Comparison of ENCODE assay signal across 22 mouse cellular contexts in genomic region chr13:13969796-13970195, GRCm38 (mm10). TPM values are rescaled to one million over a fixed set of nuclear protein-coding genes. Genes with fewer than 3 reads are reported as not detected.
DNase-seq lines count a peak whose midpoint lies in the region; TF ChIP-seq lines count a peak whose summit lies in the region.
"Had no signal": no experiment of that assay in that cellular context is flagged by ENCODE, and none has a peak within 500 bp of the region (broad histone marks: within the 10 kb centered on the region; RNA-seq: fewer than 3 reads in every experiment).

No protein-coding gene starts in this region.

- peaks cover 42 to 49% of the 10 kb centered on the region in 2 experiments for H3K36me3 ChIP-seq in MEL (ENCODE audit: control insufficient read depth in 1 of 2, insufficient read depth in 2 of 2, low read length in 2 of 2)
- H3K36me3 ChIP-seq in myocyte (ENCODE audit: control insufficient read depth, insufficient read depth): peaks cover 9% of the 10 kb centered on the region

- H3K27me3 ChIP-seq in MEL (ENCODE audit: control insufficient read depth in 1 of 2, insufficient read depth in 2 of 2, low read length in 2 of 2): no peaks in the 10 kb centered on the region
- no peaks in the 10 kb centered on the region for H3K27me3 ChIP-seq in myocyte (ENCODE audit: control insufficient read depth, insufficient read depth, insufficient read length)
- H3K27me3 ChIP-seq: CH12.LX; embryonic facial prominence, embryonic 13.5 days; embryonic facial prominence, embryonic 15.5 days; forebrain, embryonic 13.5 days; forebrain, embryonic 15.5 days had no signal

- no peak overlapping the region; the same call in 1 of the 2 replicates for H3K9ac ChIP-seq in MEL (ENCODE audit: control insufficient read depth, low read depth, low read length, poor library complexity, severe bottlenecking)
- H3K9ac ChIP-seq: embryonic facial prominence, embryonic 13.5 days; embryonic facial prominence, embryonic 15.5 days; forebrain, embryonic 13.5 days; forebrain, embryonic 15.5 days; forebrain, postnatal 0 days had no signal

- no peak for TF ChIP-seq RAD21 in MEL (IDR thresholded peaks at IDR 0.05; ENCODE audit: low read depth, low read length)

- H3K79me2 ChIP-seq in MEL (ENCODE audit: control insufficient read depth, insufficient read depth, low read length, poor library complexity) (peaks cover 14% of the 10 kb centered on the region), myocyte (ENCODE audit: control insufficient read depth, insufficient read depth) (peaks cover 5% of the 10 kb centered on the region)

- DNase-seq in 3T3-L1 (ENCODE audit: low read depth, low spot score): peak; percentile 8
- peak; percentile 37 for DNase-seq in MEL (ENCODE audit: low read depth, low spot score)
- no peak for DNase-seq in embryo, embryonic 10 days (ENCODE audit: low spot score)
- no peak for DNase-seq in ovary, postnatal 10 days (ENCODE audit: low spot score)
- DNase-seq: adrenal gland, adult 2 months; adrenal gland, postnatal 10 days; adrenal gland, postnatal 25 days; B cell, adult 2 months; cerebellum, adult 11-12 months; cerebellum, adult 2 months; cerebellum, adult 9-10 months; cerebellum, postnatal 10 days; cerebellum, postnatal 25 days; embryo, embryonic 11 days; forebrain, postnatal 0 days had no signal

- TF ChIP-seq EP300 in MEL (IDR thresholded peaks at IDR 0.05; ENCODE audit: low read depth in 1 of 2, low read length in 2 of 2): peak; percentile 18 to 86; a peak in 2 of 4 replicates

- H3ac ChIP-seq in myocyte (ENCODE audit: control insufficient read depth, insufficient read length): no peak overlapping the region

- H3K4me1 ChIP-seq in MEL (ENCODE audit: control insufficient read depth in 1 of 2, insufficient read depth in 2 of 2, low read length in 2 of 2): peaks cover 28 to 47% of the 10 kb centered on the region in 2 experiments
- H3K4me1 ChIP-seq: embryonic facial prominence, embryonic 13.5 days; embryonic facial prominence, embryonic 15.5 days; forebrain, embryonic 13.5 days; forebrain, embryonic 15.5 days had no signal

- H3K4me2 ChIP-seq in myocyte (ENCODE audit: low read depth): no peak overlapping the region
- H3K4me2 ChIP-seq: embryonic facial prominence, embryonic 13.5 days; embryonic facial prominence, embryonic 15.5 days; forebrain, embryonic 13.5 days; forebrain, embryonic 15.5 days had no signal

- no peak for TF ChIP-seq CTCF in MEL (IDR thresholded peaks at IDR 0.05 in 2 of 3, conservative IDR thresholded peaks at IDR 0.05 in 1 of 3; ENCODE audit: control insufficient read depth in 1 of 3, insufficient read depth in 1 of 3, low read depth in 2 of 3, low read length in 3 of 3, poor library complexity in 1 of 3, severe bottlenecking in 1 of 3)

- H3K9me3 ChIP-seq in MEL (replicated peaks; ENCODE audit: insufficient read depth, low read length): no peaks in the 10 kb centered on the region
- H3K9me3 ChIP-seq: embryonic facial prominence, embryonic 13.5 days; embryonic facial prominence, embryonic 15.5 days; forebrain, embryonic 13.5 days; forebrain, embryonic 15.5 days; G1E had no signal

- TF ChIP-seq POLR2A in MEL (IDR thresholded peaks at IDR 0.05; ENCODE audit: control insufficient read depth in 1 of 2, insufficient read depth in 1 of 2, low read depth in 1 of 2, low read length in 2 of 2, poor library complexity in 1 of 2): no peak
- TF ChIP-seq POLR2A in myocyte (IDR thresholded peaks at IDR 0.05; ENCODE audit: insufficient read length, low read depth): no peak

- H3K4me3 ChIP-seq in MEL (ENCODE audit: control insufficient read depth in 1 of 2, insufficient read depth in 1 of 2, low read depth in 2 of 2, low read length in 2 of 2) (no peak overlapping the region; a peak in 1 of 4 replicates), myocyte (no peak overlapping the region)
- H3K4me3 ChIP-seq: embryonic facial prominence, embryonic 13.5 days; embryonic facial prominence, embryonic 15.5 days; forebrain, embryonic 13.5 days; forebrain, embryonic 15.5 days had no signal

- H3K27ac ChIP-seq in MEL (ENCODE audit: control insufficient read depth, low read depth, low read length): peak overlapping the region; percentile 90
- H3K27ac ChIP-seq: embryonic facial prominence, embryonic 13.5 days; embryonic facial prominence, embryonic 15.5 days; forebrain, embryonic 13.5 days; forebrain, embryonic 15.5 days had no signal

TF ChIP-seq in MEL, 35 proteins besides CTCF, POLR2A, EP300 and RAD21 (continues in another document):
- TF ChIP-seq CHD2 (IDR thresholded peaks at IDR 0.05; ENCODE audit: low read length) (no peak), TCF12 (IDR thresholded peaks at IDR 0.05; ENCODE audit: low read depth, low read length) (peak; percentile 73; the same call in 1 of the 2 replicates), USF2 (IDR thresholded peaks at IDR 0.05; ENCODE audit: borderline replicate concordance in 1 of 2, insufficient read depth in 1 of 2, low read depth in 1 of 2, low read length in 2 of 2) (no peak), RCOR1 (IDR thresholded peaks at IDR 0.05; ENCODE audit: low read depth, low read length) (peak; percentile 37; the same call in 1 of the 2 replicates), POLR2AphosphoS2 (IDR thresholded peaks at IDR 0.05; ENCODE audit: low read length) (no peak; the same call in 1 of the 2 replicates), CHD1 (IDR thresholded peaks at IDR 0.05; ENCODE audit: low read depth, low read length) (no peak), SIN3A (IDR thresholded peaks at IDR 0.05; ENCODE audit: low read length) (peak; percentile 68; the same call in 1 of the 2 replicates), JUND (IDR thresholded peaks at IDR 0.05; ENCODE audit: low read depth, low read length) (no peak), USF1 (IDR thresholded peaks at IDR 0.05; ENCODE audit: low read depth, low read length) (no peak), GATA1 (IDR thresholded peaks at IDR 0.05; ENCODE audit: low read depth, low read length) (0 out of 2 replicates have a peak, but pooled peaks have one; percentile 10), E2F4 (IDR thresholded peaks at IDR 0.05; ENCODE audit: borderline replicate concordance, low read depth, low read length) (no peak), UBTF (IDR thresholded peaks at IDR 0.05; ENCODE audit: borderline replicate concordance, insufficient read depth, low read depth, low read length) (no peak), MEF2A (IDR thresholded peaks at IDR 0.05; ENCODE audit: extremely low read depth, insufficient replicate concordance, low read depth, low read length, poor library complexity, severe bottlenecking) (peak; percentile 79; the same call in 1 of the 2 replicates), ETS1 (IDR thresholded peaks at IDR 0.05; ENCODE audit: low read depth, low read length) (peak; percentile 96), NELFE (IDR thresholded peaks at IDR 0.05; ENCODE audit: low read depth, low read length) (no peak), NRF1 (IDR thresholded peaks at IDR 0.05; ENCODE audit: insufficient read depth, low read depth, low read length, poor library complexity, severe bottlenecking) (no peak), BHLHE40 (IDR thresholded peaks at IDR 0.05; ENCODE audit: borderline replicate concordance, low read depth, low read length) (no peak), ELF1 (IDR thresholded peaks at IDR 0.05; ENCODE audit: low read depth, low read length) (peak; percentile 75; the same call in 1 of the 2 replicates), TAL1 (IDR thresholded peaks at IDR 0.05; ENCODE audit: low read length) (no peak)

TF ChIP-seq in myocyte, 11 proteins besides CTCF, POLR2A, EP300 and RAD21:
- TF ChIP-seq TCF12 (IDR thresholded peaks at IDR 0.05; ENCODE audit: insufficient read depth, poor library complexity, severe bottlenecking) (no peak), CEBPB (IDR thresholded peaks at IDR 0.05; ENCODE audit: insufficient read depth, poor library complexity, severe bottlenecking) (peak; percentile 76), POLR2AphosphoS2 (IDR thresholded peaks at IDR 0.05; ENCODE audit: insufficient read length, low read depth) (no peak), E2F4 (IDR thresholded peaks at IDR 0.05; ENCODE audit: insufficient read depth) (no peak), USF1 (IDR thresholded peaks at IDR 0.05; ENCODE audit: low read depth) (no peak), TCF3 (IDR thresholded peaks at IDR 0.05; ENCODE audit: insufficient read length, low read depth) (no peak)

RNA-seq across cellular contexts. Expression of gene B3galnt2, which starts 15.5 kb away (rescaled TPM):
- total RNA-seq in MEL (2012; rRNA removed): 67.4 and 73.8 TPM in 2 replicates
- polyA plus RNA-seq in MEL (2012; ENCODE audit: insufficient read depth in 1 of 2, insufficient read length in 2 of 2, low read depth in 1 of 2, low replicate concordance in 2 of 2, missing spikeins in 1 of 2) (10 to 100 TPM in 1 of 2 experiments, not detected in 1; 61.7 TPM), myocyte (2012; fragmentation: generic; extraction: Trizol) (22.4 TPM)

Comparison
In these comparisons a context has a peak if more than half of its experiments do, and no peak if none do; other contexts are left out.
1. DNase-seq: peak in 3T3-L1 (single experiment) and MEL (single experiment); none in embryo, embryonic 10 days (single experiment) and ovary, postnatal 10 days (single experiment).